Mouse (Mus musculus) mouse embryonic stem cell (cell line): ENCODE data around the gene Arhgef1.

Source experiments
- in situ Hi-C, 2 experiments: fragments of 300-500 bp; cut with MboI; formaldehyde crosslinking; loops; 1 replicate in 1 of 2; 3 replicates in 1 of 2; pipeline ENCODE4 v1.14.3; 2019 to 2020; ENCODE audit warnings: low sequenced_read_pairs in 2 of 2, low pct_unique_long_range_greater_than_20kb in 1 of 2, mixed read lengths in 1 of 2; ENCODE audit not compliant: unreplicated experiment in 1 of 2

Arhgef1 gene

DNA sequence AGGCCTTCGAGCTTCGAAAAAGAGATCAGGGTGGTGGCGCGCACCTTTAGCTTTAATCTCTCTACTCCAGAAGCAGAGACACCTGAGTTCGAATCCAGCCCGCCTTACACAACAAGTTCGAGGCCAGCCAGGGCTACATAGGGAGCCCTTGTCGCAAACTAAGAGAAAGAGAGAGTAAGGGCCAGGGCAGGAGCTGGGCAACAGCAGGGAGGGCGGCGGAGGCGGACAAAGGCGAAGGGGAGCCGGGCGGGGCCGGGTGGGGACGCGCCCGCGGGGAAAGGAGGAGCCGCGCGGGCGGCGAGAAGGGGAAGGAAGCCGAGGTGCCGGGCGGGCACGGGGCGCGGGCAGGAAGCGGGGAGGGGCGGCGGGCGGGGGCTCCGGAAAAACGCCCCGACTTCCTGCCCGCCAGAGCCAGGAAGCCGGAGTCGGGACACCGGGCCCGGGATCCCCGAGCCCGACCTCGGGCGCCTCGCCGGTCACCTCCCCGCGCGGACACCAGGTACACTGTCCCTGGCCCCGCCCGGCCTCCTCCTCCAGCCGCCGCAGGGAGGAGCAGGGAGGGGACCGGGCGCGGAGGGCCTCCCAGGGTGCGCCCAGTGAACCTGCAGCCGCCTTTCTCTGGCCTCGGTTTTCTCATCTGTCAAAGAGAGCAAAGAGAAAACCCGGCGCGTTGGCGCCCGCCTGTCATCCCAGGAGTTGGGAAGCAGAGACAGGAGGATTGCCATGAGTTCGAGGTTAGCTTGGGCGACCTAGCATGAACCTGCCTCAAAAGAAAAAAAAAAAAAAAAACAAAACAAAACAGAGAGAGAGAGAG is at the start of gene Arhgef1:
TSS of gene Arhgef1 (plus strand) at position 283 of the 814 bp plus-strand sequence.
- in situ Hi-C loops = no loop called here

DNA sequence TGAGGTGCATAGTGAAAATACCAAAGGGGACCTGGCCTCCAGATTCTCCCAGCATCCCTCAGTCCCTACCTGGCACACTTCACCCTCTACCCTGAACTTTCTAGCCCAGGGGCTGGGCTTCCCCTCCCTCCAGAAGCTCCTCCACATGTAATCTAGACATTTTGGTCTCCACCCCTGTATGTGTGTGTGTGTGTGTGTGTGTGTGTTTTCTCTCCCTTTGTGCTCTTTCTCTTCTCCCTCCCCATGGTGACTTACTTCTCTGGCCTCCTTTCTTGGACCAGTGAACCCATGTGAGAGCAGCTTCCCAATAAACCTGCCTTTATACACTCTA is 49.5 kb upstream of the Arhgef1 start:
- in situ Hi-C loops = no loop called here

GRCm38 (mm10) chr7:24853695-24854094 is 49.0 kb upstream of the Arhgef1 start:
- in situ Hi-C loops = no loop called here

DNA sequence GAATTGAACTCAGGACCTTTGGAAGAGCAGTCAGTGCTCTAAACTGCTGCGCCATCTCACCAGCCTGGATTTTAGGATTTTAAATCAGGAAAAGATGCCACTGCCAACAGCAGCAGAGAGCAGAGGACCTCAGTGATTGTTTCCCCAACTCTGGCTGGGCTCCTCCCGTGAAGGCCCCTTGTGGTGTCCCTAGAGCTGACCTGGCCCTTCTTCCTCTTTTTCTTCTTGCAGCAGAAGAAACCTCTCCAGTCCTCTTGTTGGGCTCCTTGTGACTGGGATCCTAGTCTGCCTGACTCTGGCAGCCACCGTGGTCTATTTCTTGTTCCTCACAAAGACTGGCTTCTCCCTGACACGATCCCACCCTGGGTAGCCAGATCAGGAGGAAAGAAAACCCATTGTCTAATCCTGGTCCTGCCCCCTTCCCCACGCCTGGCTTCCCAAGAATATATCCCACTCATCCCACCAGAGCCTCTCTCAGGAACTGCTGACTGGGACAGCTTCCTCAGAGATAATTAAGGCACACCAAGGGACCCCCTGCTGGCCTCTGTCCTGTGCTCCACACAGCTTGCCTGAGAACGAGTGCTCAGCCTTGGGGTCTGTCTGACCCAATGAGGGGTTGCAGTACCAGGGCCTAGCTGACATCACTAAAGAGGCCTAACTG is 46.1 kb upstream of the Arhgef1 start:
- in situ Hi-C loops = no loop called here

GRCm38 (mm10) chr7:24859234-24859633 is 43.5 kb upstream of the Arhgef1 start:
- in situ Hi-C loops = no loop called here

DNA sequence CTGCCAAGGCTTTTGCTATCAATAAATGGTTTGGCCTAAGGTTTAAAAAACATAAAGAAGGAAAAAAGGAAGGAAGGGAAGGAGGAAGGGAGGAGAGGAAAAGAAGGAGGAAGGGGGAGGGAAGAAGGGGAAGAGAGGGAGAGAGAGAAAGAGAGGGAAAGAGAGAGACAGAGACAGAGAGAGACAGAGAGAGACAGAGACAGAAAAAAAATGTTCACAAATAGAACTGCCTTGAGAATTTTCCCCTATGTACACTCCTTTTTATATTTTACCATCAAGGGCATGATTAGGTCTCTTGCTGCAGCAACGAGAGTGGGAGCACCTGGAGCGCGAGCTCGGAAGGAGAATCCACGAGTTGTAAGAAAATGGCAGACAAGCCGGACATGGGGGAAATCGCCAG is 40.8 kb upstream of the Arhgef1 start, which contains the start of gene Gm9844:
TSS of gene Gm9844 (plus strand) at position 301 of the 400 bp plus-strand sequence.
- in situ Hi-C loops = no loop called here

GRCm38 (mm10) chr7:24862853-24863252 is 39.9 kb upstream of the Arhgef1 start:
- in situ Hi-C loops = no loop called here

GRCm38 (mm10) chr7:24864156-24864555 is 38.6 kb upstream of the Arhgef1 start:
- in situ Hi-C loops = no loop called here

GRCm38 (mm10) chr7:24869080-24869479 is 33.6 kb upstream of the Arhgef1 start:
- in situ Hi-C loops = no loop called here

GRCm38 (mm10) chr7:24869532-24870165 is 33.1 kb upstream of the Arhgef1 start, which contains the start of the genes Lypd4 and Dmrtc2:
Gene Lypd4 (minus strand): TSS chr7:24869941.
Gene Dmrtc2 (plus strand): TSS chr7:24870057.
- in situ Hi-C loops = no loop called here

DNA sequence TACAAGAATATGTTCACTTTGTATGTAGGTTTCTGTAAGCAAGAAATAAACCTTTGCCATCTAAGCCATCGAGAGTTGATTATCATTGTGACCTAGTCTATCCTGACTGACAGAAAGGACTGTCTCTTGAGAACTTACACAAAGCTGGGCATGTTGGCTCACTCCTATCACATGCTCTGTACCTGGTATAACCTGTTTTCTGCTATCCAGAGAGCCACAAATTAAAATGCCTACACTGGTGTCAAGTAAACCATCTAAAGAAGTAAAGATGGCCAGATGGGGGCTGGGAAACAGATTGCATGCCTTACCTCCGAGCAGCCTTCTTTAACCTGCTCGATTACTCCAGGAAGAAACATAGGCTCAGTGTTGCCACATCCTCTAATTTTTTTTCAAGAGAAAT is 25.1 kb upstream of the Arhgef1 start:
- in situ Hi-C loops = no loop called here

- in situ Hi-C loops = no loop called here
Measured at GRCm38 (mm10) chr7:24879620-24880019, 23.1 kb upstream of the Arhgef1 start.

- in situ Hi-C loops = no loop called here
Measured at GRCm38 (mm10) chr7:24882416-24883199, 20.1 kb upstream of the Arhgef1 start.

DNA sequence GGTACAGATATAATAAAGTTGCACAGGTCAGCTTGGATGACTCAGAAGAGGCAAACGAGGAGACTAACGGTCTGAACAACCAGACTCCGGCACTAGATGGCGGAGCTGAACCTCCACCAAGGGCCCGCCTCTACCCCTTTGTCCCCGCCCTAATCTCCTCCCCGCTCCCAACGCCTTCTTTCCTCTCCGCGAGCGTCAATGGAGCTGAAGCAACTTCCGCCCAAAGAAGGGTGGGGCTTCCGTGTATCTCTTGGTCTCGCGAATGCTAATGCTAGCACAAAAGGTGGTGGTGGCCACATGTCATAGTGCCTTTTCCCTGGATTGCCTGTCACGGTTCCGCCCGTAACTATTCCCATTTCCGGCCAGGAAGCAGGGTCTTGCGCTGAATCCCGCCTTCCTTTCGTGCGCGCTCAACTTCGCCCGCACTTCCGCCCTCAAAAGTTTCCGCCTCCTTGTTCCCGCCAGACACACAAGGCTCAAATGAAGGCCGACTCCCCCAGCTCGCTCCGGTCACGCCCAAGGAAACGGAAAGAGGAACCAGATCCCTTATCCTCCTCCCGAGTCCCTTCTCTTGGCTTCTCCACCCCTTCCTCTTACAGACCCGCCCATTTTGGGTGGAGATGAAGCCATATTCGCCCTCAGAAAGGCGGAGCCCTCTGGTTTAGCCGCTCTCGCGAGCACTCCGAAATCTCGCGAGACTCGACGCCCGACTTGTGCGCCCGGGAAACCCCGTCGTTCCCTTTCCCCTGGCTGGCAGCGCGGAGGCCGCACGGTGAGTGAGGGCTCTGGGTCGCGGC is 18.6 kb upstream of the Arhgef1 start, which contains the start of gene Rps19:
TSS of gene Rps19 (plus strand) at position 476 of the 797 bp plus-strand sequence.
- in situ Hi-C loops = no loop called here

GRCm38 (mm10) chr7:24884693-24885291 is 17.9 kb upstream of the Arhgef1 start:
- in situ Hi-C loops = no loop called here

- in situ Hi-C loops = no loop called here
Measured at GRCm38 (mm10) chr7:24885468-24886307, 17.0 kb upstream of the Arhgef1 start.

- in situ Hi-C loops = no loop called here
Measured at GRCm38 (mm10) chr7:24886308-24886633, 16.4 kb upstream of the Arhgef1 start.
